Mouse (Mus musculus) ES-Bruce4 (cell line): Measurements from ENCODE around the gene Notch1.

ENCODE experiments used
- CTCF ChIP-seq: IDR thresholded peaks from one replicate; pipeline ENCODE4 v1.8.1; 2011; ENCODE audit warnings: low read depth, low read length
- POLR2A ChIP-seq: IDR thresholded peaks from one replicate; pipeline ENCODE4 v1.8.1; 2011; ENCODE audit warnings: low read length; ENCODE audit not compliant: insufficient read depth

DNA sequence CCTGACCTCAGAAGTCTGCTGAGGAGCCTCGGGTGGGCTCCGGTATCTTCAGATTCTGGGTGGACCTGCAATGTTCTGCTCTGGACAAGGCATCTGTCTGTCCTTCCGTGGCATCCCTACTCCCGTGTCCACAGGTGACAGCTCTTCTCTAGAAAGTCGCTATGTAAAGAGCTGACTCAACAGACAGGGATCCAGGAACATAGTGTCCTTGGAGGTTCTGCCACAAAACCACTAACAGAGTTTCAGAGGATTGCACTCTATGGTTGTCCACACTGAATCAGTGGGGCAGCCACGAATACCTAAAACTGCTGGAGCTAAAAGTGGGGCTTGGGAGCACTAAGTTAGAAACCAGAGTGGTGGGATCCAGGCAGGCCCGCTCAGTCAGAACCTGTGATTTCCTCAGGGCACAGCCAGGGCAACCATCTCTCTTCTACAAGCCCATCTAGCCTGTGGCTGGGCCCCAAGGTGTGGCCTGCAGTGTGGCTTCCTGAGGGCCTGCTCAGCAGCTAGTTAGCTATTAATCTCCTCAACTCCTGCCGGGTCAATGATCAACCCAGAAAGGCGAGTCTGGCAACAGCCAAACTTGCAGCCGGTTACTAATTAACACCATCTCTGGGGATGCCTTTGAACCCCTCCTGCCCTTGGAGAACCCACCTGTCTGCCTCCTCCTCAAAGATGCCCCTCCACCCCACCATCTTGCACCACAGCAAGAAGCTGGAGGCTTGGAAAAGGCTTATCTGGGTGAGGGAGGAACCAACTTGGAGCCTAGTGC lies 34.6 kb downstream of the Notch1 start:
- TF ChIP-seq CTCF (no peak), POLR2A (no peak)
